Mouse (Mus musculus): ENCODE data around the gene Sort1. TPM values are rescaled to one million over a fixed set of nuclear protein-coding genes. Genes with fewer than 3 reads are reported as not detected.
A peak's percentile ranks its signal among the peaks of the same experiment; 100 is the strongest.

Sort1 gene
- polyA plus RNA-seq, 1 experiment, result 32.8 TPM

- WGBS, result 91% methylated on average over 5 of the region's 5 CpGs
- no peak for TF ChIP-seq POLR2A (IDR thresholded peaks at IDR 0.05; ENCODE audit: low read depth, low read length)
- no peak for TF ChIP-seq CTCF (IDR thresholded peaks at IDR 0.05; ENCODE audit: extremely low read depth, insufficient read length, insufficient replicate concordance, low read depth, low read length)
- no peaks in the 10 kb centered on the region for H3K27me3 ChIP-seq (ENCODE audit: control insufficient read depth, insufficient read depth, low read length)
- H3K4me3 ChIP-seq (ENCODE audit: low read depth, low read length), result no peak overlapping the region
- H3K4me1 ChIP-seq (ENCODE audit: control insufficient read depth, insufficient read depth, insufficient read length, low read length), result peaks cover 3% of the 10 kb centered on the region; the same call in 1 of the 2 replicates
- no peaks in the 10 kb centered on the region for H3K36me3 ChIP-seq (ENCODE audit: control insufficient read depth, insufficient read depth, low read length)
- H3K27ac ChIP-seq (ENCODE audit: insufficient read depth, low read depth, low read length), result no peak overlapping the region
Observed at GRCm38 (mm10) chr3:108400442-108400841, 116.6 kb downstream of the Sort1 start.

GRCm38 (mm10) chr3:108401692-108402527 is 118.0 kb downstream of the Sort1 start:
- no peak overlapping the region for H3K27ac ChIP-seq (ENCODE audit: insufficient read depth, low read depth, low read length)
- TF ChIP-seq CTCF (IDR thresholded peaks at IDR 0.05; ENCODE audit: extremely low read depth, insufficient read length, insufficient replicate concordance, low read depth, low read length), result peak; percentile 96; the same call in 1 of the 2 replicates
- TF ChIP-seq POLR2A (IDR thresholded peaks at IDR 0.05; ENCODE audit: low read depth, low read length), result 0 out of 2 replicates have a peak, but pooled peaks have one; percentile 7
- H3K27me3 ChIP-seq (ENCODE audit: control insufficient read depth, insufficient read depth, low read length), result no peaks in the 10 kb centered on the region
- H3K4me1 ChIP-seq (ENCODE audit: control insufficient read depth, insufficient read depth, insufficient read length, low read length), result peaks cover 3% of the 10 kb centered on the region; the same call in 1 of the 2 replicates
- WGBS, result 27% methylated on average over 22 of the region's 22 CpGs
- no peaks in the 10 kb centered on the region for H3K36me3 ChIP-seq (ENCODE audit: control insufficient read depth, insufficient read depth, low read length)
- no peak overlapping the region for H3K4me3 ChIP-seq (ENCODE audit: low read depth, low read length)

GRCm38 (mm10) chr3:108402528-108402920 is 118.6 kb downstream of the Sort1 start:
- H3K4me3 ChIP-seq (ENCODE audit: low read depth, low read length), result no peak overlapping the region
- H3K27ac ChIP-seq (ENCODE audit: insufficient read depth, low read depth, low read length), result no peak overlapping the region
- peaks cover 3% of the 10 kb centered on the region; the same call in 1 of the 2 replicates for H3K4me1 ChIP-seq (ENCODE audit: control insufficient read depth, insufficient read depth, insufficient read length, low read length)
- no peaks in the 10 kb centered on the region for H3K36me3 ChIP-seq (ENCODE audit: control insufficient read depth, insufficient read depth, low read length)
- H3K27me3 ChIP-seq (ENCODE audit: control insufficient read depth, insufficient read depth, low read length), result no peaks in the 10 kb centered on the region
- WGBS, result 94% methylated on average over 15 of the region's 15 CpGs
- TF ChIP-seq POLR2A (IDR thresholded peaks at IDR 0.05; ENCODE audit: low read depth, low read length) (no peak), CTCF (IDR thresholded peaks at IDR 0.05; ENCODE audit: extremely low read depth, insufficient read length, insufficient replicate concordance, low read depth, low read length) (no peak)

- TF ChIP-seq POLR2A (IDR thresholded peaks at IDR 0.05; ENCODE audit: low read depth, low read length), result no peak
- no peak for TF ChIP-seq CTCF (IDR thresholded peaks at IDR 0.05; ENCODE audit: extremely low read depth, insufficient read length, insufficient replicate concordance, low read depth, low read length)
- H3K27me3 ChIP-seq (ENCODE audit: control insufficient read depth, insufficient read depth, low read length), result no peaks in the 10 kb centered on the region
- no peaks in the 10 kb centered on the region for H3K36me3 ChIP-seq (ENCODE audit: control insufficient read depth, insufficient read depth, low read length)
- 61% methylated on average over 14 of the region's 14 CpGs for WGBS
- H3K27ac ChIP-seq (ENCODE audit: insufficient read depth, low read depth, low read length), result no peak overlapping the region
- H3K4me1 ChIP-seq (ENCODE audit: control insufficient read depth, insufficient read depth, insufficient read length, low read length), result peaks cover 3% of the 10 kb centered on the region; the same call in 1 of the 2 replicates
- H3K4me3 ChIP-seq (ENCODE audit: low read depth, low read length), result no peak overlapping the region
Observed at GRCm38 (mm10) chr3:108405536-108406305, 121.8 kb downstream of the Sort1 start.

GRCm38 (mm10) chr3:108406306-108406885 is 122.5 kb downstream of the Sort1 start:
- no peak overlapping the region for H3K27ac ChIP-seq (ENCODE audit: insufficient read depth, low read depth, low read length)
- H3K36me3 ChIP-seq (ENCODE audit: control insufficient read depth, insufficient read depth, low read length), result no peaks in the 10 kb centered on the region
- no peak overlapping the region for H3K4me3 ChIP-seq (ENCODE audit: low read depth, low read length)
- H3K27me3 ChIP-seq (ENCODE audit: control insufficient read depth, insufficient read depth, low read length), result no peaks in the 10 kb centered on the region
- no peak for TF ChIP-seq CTCF (IDR thresholded peaks at IDR 0.05; ENCODE audit: extremely low read depth, insufficient read length, insufficient replicate concordance, low read depth, low read length)
- 90% methylated on average over 24 of the region's 24 CpGs for WGBS
- peaks cover 3% of the 10 kb centered on the region; the same call in 1 of the 2 replicates for H3K4me1 ChIP-seq (ENCODE audit: control insufficient read depth, insufficient read depth, insufficient read length, low read length)

GRCm38 (mm10) chr3:108408517-108409008 is 124.7 kb downstream of the Sort1 start:
- 88% methylated on average over 8 of the region's 8 CpGs for WGBS
- no peak overlapping the region for H3K27ac ChIP-seq (ENCODE audit: insufficient read depth, low read depth, low read length)
- TF ChIP-seq CTCF (IDR thresholded peaks at IDR 0.05; ENCODE audit: extremely low read depth, insufficient read length, insufficient replicate concordance, low read depth, low read length) (no peak), POLR2A (IDR thresholded peaks at IDR 0.05; ENCODE audit: low read depth, low read length) (no peak)
- no peaks in the 10 kb centered on the region for H3K4me1 ChIP-seq (ENCODE audit: control insufficient read depth, insufficient read depth, insufficient read length, low read length)
- H3K4me3 ChIP-seq (ENCODE audit: low read depth, low read length), result no peak overlapping the region
- no peaks in the 10 kb centered on the region for H3K27me3 ChIP-seq (ENCODE audit: control insufficient read depth, insufficient read depth, low read length)
- H3K36me3 ChIP-seq (ENCODE audit: control insufficient read depth, insufficient read depth, low read length), result no peaks in the 10 kb centered on the region
